Mouse (Mus musculus): Measurements from ENCODE around the gene Ott. TPM values are rescaled to one million over a fixed set of nuclear protein-coding genes. Genes with fewer than 3 reads are reported as not detected.
"Not testable (repeated sequence)": the region's sequence is repeated elsewhere in the genome, so short reads cannot be mapped to it uniquely, and the experiment has no call there.

The Ott gene
- polyA plus RNA-seq (2016; fragmentation: Nextera tagmentation; extraction: Ambion mirVana) = not detected in 2 replicates

- not testable (repeated sequence) for H3K27ac ChIP-seq; H3K27me3 ChIP-seq; H3K4me2 ChIP-seq (replicated peaks); H3K4me3 ChIP-seq; H3K9me3 ChIP-seq (replicated peaks); H3K36me3 ChIP-seq; H3K4me1 ChIP-seq; H3K9ac ChIP-seq; ATAC-seq (ENCODE audit: low FRiP score)
- no CpG with 5 or more reads among the region's 5 CpGs for WGBS
Observed at GRCm38 (mm10) chrX:149073982-149074381, at the start of gene Ott. Ott (plus strand) TSS chrX:149074282.

Other genes starting within 250 kb of the Ott start
- not detected in 2 replicates for gene Luzp4, start 216.6 kb upstream of the Ott start, polyA plus RNA-seq (2016; fragmentation: Nextera tagmentation; extraction: Ambion mirVana)
- gene Gm15093, start 198.1 kb downstream of the Ott start, polyA plus RNA-seq (2016; fragmentation: Nextera tagmentation; extraction: Ambion mirVana) = not detected in 2 replicates

Data from hindbrain, embryonic 12.5 days (tissue).